Mouse (Mus musculus) lung, adult 10 weeks (tissue): Measurements from ENCODE around the gene Mc1r. TPM values are rescaled to one million over a fixed set of nuclear protein-coding genes. Genes with fewer than 3 reads are reported as not detected.

Source experiments
- polyA plus RNA-seq: library from polyadenylated mRNA; stranded (reverse); fragments of 350-450 nt; fragmentation: Illumina TruSeq; extraction: RNeasy Lipid Tissue Mini Kit (QIAGEN cat#74804); gene quantifications from one replicate; pipeline ENCODE4 v1.2.3, GENCODE M21; 2014; ENCODE audit warnings: low read depth, low replicate concordance; ENCODE audit not compliant: insufficient read depth

The Mc1r gene
- polyA plus RNA-seq, result not detected

GRCm38 (mm10) chr8:123406786-123407185 lies at the start of gene Mc1r:
Gene Mc1r (plus strand): TSS chr8:123407107.

GRCm38 (mm10) chr8:123373403-123374238 lies 33.3 kb upstream of the Mc1r start, which contains the start of gene Tcf25:
Gene Tcf25 (plus strand): TSS chr8:123373753.

GRCm38 (mm10) chr8:123411246-123411645 lies 4.3 kb downstream of the Mc1r start, which contains the start of gene Tubb3:
Gene Tubb3 (plus strand): TSS chr8:123411424.

GRCm38 (mm10) chr8:123423441-123423840 lies 16.5 kb downstream of the Mc1r start, which contains the start of gene Def8:
Gene Def8 (plus strand): TSS chr8:123423527.

Other genes starting within 250 kb of the Mc1r start
- 12.7 TPM for gene Sult5a1, start 248.8 kb upstream of the Mc1r start, polyA plus RNA-seq
- 124 TPM for gene Dpep1, start 220.9 kb upstream of the Mc1r start, polyA plus RNA-seq
- gene Chmp1a, start 194.3 kb upstream of the Mc1r start, polyA plus RNA-seq, result 60.6 TPM
- gene Spata33, start 194.3 kb upstream of the Mc1r start, polyA plus RNA-seq, result 5.7 TPM
- 35.1 TPM for gene Cdk10, start 182.3 kb upstream of the Mc1r start, polyA plus RNA-seq
- gene Spata2l, start 170.9 kb upstream of the Mc1r start, polyA plus RNA-seq, result 1.9 TPM
- 7.7 TPM for gene Zfp276, start 152.9 kb upstream of the Mc1r start, polyA plus RNA-seq
- gene Vps9d1, start 152.8 kb upstream of the Mc1r start, polyA plus RNA-seq, result 10.6 TPM
- 4.5 TPM for gene Fanca, start 88.5 kb upstream of the Mc1r start, polyA plus RNA-seq
- 2.9 TPM for gene Spire2, start 74.4 kb upstream of the Mc1r start, polyA plus RNA-seq
- gene Tcf25, start 33.4 kb upstream of the Mc1r start, polyA plus RNA-seq, result 94.2 TPM
- 0.52 TPM for gene Tubb3, start 4.3 kb downstream of the Mc1r start, polyA plus RNA-seq
- 10.3 TPM for gene Def8, start 16.4 kb downstream of the Mc1r start, polyA plus RNA-seq
- gene Afg3l1, start 70.8 kb downstream of the Mc1r start, polyA plus RNA-seq, result 13.4 TPM
- gene Dbndd1, start 108.4 kb downstream of the Mc1r start, polyA plus RNA-seq, result 1.0 TPM
- gene Gas8, start 111.7 kb downstream of the Mc1r start, polyA plus RNA-seq, result 13.4 TPM
- gene Rhou, start 246.8 kb downstream of the Mc1r start, polyA plus RNA-seq, result 8.0 TPM